Mouse (Mus musculus) macrophage (primary cell): ENCODE measurements around the gene Gmfg. TPM values are rescaled to one million over a fixed set of nuclear protein-coding genes. Genes with fewer than 3 reads are reported as not detected.

Source experiments
- H3K27ac ChIP-seq: fragments of 350-480 bp; formaldehyde crosslinking; 2 replicates; pipeline ENCODE4 v1.9.0; 2021
- H3K36me3 ChIP-seq: fragments of 350-480 bp; formaldehyde crosslinking; 2 replicates; pipeline ENCODE4 v1.9.0; 2021; ENCODE audit errors: inconsistent target
- H3K4me3 ChIP-seq: fragments of 350-480 bp; formaldehyde crosslinking; 2 replicates; pipeline ENCODE4 v1.9.0; 2021; ENCODE audit errors: inconsistent target
- H3K79me2 ChIP-seq: fragments of 350-480 bp; formaldehyde crosslinking; 2 replicates; pipeline ENCODE4 v1.9.0; 2021; ENCODE audit errors: inconsistent target
- WGBS: methylation state at CpG from one replicate; pipeline ENCODE4 v1.1.7; 2026; ENCODE audit warnings: inconsistent platforms; ENCODE audit not compliant: missing documents; 5-methylcytosine and 5-hydroxymethylcytosine counted together
- polyA plus RNA-seq: library from polyadenylated mRNA; stranded (reverse); fragments of 250-400 nt; gene quantifications from 3 replicates; pipeline ENCODE4 v1.2.4, GENCODE M21; 2018; ENCODE audit warnings: inconsistent platforms

The Gmfg gene
- polyA plus RNA-seq, 1 experiment from 2014 or later: 177 TPM

DNA sequence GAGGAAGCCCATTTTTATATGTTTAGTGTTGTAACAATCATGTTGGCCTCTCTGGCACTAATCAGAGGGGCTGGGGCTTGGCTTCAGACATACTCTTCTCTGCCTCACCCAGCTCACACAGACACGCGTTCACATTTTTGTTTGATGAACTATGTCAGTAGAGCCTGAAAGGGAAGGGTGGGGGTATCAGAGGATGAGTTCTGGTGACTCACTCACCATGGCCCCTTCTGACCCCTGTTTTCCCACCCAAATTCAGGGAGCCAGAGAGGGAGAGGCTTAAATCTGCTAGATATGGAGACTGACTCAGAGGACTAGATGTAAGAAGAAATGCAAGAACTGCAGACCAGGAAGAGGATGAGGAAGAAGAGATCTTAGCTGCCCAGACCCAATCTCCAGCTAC, 17.8 kb upstream of the Gmfg start:
- Histone ChIP-seq H3K4me3 (no peak overlapping the region), H3K27ac (no peak overlapping the region), H3K79me2 (peaks cover 12% of the 10 kb centered on the region; the same call in 1 of the 2 replicates), H3K36me3 (peaks cover 60% of the 10 kb centered on the region; the same call in 1 of the 2 replicates)
- 98% methylated on average over 2 of the region's 2 CpGs for WGBS

DNA sequence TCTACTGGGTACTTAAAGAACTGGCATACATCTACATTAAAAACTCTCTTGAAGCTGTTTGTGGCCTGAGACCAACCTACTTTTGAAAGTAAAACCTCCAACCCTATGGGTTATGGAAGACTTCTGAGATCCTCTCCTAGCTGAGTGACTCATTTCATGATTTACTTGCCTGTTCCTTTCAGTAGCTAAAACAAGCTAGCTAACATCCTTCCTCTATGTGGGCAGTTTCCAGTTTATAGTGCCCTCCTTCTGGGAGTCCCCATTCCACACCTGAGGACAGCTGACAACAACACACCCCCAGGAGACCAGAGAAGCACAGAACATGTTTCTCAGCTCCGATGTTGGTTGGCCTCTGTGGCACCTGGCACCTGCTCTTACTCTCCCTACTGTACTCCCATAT, 14.2 kb upstream of the Gmfg start:
- no peak overlapping the region for H3K27ac ChIP-seq
- peaks cover 40% of the 10 kb centered on the region; the same call in 1 of the 2 replicates for H3K36me3 ChIP-seq
- WGBS: 82% methylated on average over 1 of the region's 1 CpGs
- H3K79me2 ChIP-seq: peaks cover 48% of the 10 kb centered on the region
- no peak overlapping the region for H3K4me3 ChIP-seq

DNA sequence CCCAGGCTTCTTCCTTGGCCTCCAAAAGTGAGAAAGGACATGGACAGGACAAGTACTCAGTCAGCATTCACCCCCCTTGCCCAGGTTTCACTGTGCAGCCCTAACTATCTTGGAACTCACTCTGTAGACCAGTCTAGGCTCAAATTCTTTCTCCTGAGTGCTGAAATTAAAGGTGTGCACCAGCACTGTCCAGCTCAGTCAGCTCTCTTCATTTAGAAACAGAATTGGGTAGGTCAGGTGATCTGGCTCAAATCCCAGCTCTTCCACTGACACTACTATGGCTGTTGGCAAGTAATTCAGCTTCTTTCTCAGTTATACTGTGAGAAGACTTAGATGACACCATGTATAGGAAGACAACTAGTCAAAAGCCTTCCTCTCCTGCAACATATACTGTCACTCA, 9.5 kb upstream of the Gmfg start:
- Histone ChIP-seq H3K27ac (no peak overlapping the region), H3K79me2 (peaks cover 95% of the 10 kb centered on the region), H3K4me3 (no peak overlapping the region), H3K36me3 (peaks cover 1% of the 10 kb centered on the region; the same call in 1 of the 2 replicates)

DNA sequence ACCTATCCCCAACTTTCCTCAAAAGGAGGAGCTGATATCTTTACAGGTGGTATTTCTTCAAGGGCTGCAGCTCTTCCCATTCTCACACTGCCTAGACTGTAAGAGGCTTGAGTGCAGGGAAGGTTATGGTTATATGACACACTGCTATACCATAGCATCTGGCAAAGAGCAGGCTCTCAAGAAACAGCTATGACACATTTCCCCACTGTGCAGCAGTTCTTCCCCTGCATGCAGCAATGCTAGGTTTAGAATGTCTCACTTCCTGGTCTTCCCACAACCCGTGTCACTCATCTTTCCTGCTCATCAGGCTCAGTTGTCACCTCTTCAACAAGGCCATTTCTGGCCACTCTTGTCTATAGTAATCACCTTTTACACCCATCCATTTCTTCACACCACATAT, 6.7 kb upstream of the Gmfg start:
- H3K36me3 ChIP-seq: no peaks in the 10 kb centered on the region; the same call in 1 of the 2 replicates
- 0% methylated on average over 1 of the region's 1 CpGs for WGBS

DNA sequence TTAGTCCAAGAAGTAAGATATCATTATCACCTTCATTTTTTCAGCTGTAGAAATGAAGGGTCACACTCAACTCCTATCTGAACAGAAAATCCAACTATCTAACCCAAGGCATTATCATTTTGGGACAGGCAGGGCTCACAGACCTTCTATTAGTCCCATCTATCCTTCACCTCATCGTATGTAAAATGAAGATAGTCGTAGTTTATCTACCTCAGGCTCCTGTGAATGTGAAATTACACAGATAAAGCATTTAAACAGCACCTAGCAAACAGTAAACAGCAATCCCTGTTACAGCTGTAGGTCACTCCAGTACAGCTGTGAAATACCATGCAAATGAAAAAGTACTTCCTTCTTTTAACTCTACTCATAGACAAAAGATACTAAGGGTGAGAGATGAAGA, 5.0 kb upstream of the Gmfg start:
- Histone ChIP-seq H3K36me3 (no peaks in the 10 kb centered on the region; the same call in 1 of the 2 replicates), H3K4me3 (no peak overlapping the region), H3K79me2 (peaks cover 85% of the 10 kb centered on the region), H3K27ac (no peak overlapping the region)
- 96% methylated on average over 2 of the region's 2 CpGs for WGBS

More for the DNA sequence above, 6.7 kb upstream of the Gmfg start:
- H3K27ac ChIP-seq: 0 out of 2 replicates have a peak overlapping the region, but pooled peaks have one; percentile 10
- H3K4me3 ChIP-seq: no peak overlapping the region
- peaks cover 100% of the 10 kb centered on the region for H3K79me2 ChIP-seq

DNA sequence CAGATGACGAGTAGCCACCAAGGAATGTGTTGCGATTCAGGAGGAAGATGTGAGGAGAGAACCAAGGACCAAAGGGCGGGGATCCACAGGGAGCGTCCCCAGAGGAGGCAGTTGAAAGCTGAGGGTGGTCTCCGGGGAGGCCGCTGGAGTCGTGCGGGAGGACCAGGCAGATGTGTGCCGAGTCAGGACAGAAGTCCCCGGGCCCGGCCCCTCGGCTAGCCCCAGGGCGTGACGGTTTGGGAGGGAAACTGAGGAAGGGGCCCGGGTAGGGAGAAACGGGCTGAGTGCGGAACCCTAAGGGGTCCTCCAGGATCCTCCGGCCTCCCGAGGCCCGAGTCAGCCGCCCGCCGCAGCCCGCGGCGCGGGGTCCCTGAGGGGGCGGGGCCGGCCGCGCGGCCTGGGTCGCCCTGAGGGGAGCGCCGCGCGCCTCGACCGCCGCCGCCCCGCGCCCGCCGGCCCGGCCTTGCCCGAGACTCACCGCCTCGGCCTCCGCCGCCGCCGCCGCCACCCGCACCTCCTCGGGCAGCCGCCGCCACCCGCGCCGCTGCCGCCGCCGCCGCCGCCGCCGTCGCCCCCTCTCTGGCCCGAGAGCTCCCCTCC, 1.5 kb upstream of the Gmfg start:
- WGBS: 2% methylated on average over 50 of the region's 70 CpGs
- no peak overlapping the region for H3K27ac ChIP-seq

DNA sequence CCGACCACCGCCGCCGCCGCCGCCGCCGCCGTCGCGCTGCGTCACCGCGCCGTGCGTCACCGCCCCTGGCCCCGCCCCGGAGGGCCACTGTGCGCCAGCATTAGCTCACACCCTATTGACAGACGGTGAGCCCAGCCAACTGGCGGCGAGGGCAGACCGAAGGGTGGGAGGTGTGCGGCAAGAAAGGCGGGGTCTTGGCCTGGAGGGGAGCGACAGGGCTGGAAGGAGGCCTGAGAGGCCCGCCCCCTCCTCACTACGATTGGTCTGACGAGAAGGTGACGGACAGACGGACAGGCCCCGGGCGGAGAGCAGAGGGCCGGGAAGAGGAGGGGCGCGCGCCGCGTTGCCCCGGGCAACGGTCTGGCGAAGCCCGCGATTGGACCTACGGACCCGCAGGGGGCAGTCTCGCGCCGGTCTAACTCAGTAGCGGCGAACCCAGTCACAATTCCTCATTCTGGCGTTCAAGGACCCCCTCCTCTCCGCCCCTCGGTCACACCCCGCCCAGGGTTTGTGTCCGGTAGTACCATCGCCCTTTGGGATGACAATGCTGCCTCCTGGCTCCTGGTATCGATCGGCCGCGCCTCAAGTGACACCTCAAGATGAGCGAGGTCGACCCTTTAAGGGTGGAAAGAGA, 859 bp upstream of the Gmfg start:
- H3K36me3 ChIP-seq: no peaks in the 10 kb centered on the region
- H3K4me3 ChIP-seq: peak overlapping the region; percentile 56
- H3K27ac ChIP-seq: peak overlapping the region; percentile 75
- 3% methylated on average over 63 of the region's 64 CpGs for WGBS
- peaks cover 44% of the 10 kb centered on the region for H3K79me2 ChIP-seq

More for the DNA sequence above, 1.5 kb upstream of the Gmfg start:
- Histone ChIP-seq H3K36me3 (no peaks in the 10 kb centered on the region), H3K4me3 (peak overlapping the region; percentile 48), H3K79me2 (peaks cover 50% of the 10 kb centered on the region)

DNA sequence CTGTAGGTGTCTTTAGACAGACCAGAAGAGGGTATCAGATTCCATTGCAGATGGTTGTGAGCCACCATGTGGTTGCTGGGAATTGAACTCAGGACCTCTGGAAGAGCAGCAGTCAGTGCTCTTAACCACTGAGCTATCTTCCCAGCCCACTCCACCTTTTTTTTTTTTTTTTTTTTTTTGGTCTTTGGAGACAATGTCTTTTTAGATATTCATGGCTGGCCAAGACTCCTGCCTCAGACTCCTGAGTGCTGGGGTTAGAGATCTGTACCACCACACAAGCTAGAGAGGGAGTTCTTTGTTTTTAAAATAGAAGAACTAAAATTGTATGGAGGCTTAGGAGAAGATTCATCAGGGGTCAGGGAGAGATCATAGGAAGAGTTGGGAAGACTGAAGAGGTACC, 717 bp downstream of the Gmfg start:
- Histone ChIP-seq H3K36me3 (no peaks in the 10 kb centered on the region), H3K79me2 (peaks cover 28% of the 10 kb centered on the region), H3K4me3 (no peak overlapping the region), H3K27ac (0 out of 2 replicates have a peak overlapping the region, but pooled peaks have one; percentile 75)

DNA sequence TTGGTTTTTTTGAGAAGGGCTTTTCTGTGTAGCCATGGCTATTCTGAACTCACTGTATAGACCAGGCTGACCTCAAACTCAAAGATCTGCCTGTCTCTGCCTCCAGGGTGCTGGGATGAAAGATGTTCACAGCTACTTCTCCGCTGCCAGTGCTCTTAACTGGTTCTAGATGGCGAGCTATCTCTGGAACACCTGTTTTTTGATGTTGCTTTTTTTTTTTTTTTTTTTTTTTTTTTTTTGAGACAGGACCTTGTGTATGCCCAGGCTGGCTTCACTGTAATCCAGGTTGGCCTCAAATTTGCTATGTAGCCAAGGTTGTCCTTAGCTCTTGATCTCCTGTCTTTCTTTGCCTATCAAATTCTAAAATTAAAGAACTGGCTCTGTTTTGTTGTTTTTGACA, 1.5 kb downstream of the Gmfg start:
- peaks cover 20% of the 10 kb centered on the region for H3K79me2 ChIP-seq
- 100% methylated on average over 1 of the region's 2 CpGs for WGBS
- H3K36me3 ChIP-seq: no peaks in the 10 kb centered on the region
- no peak overlapping the region for H3K27ac ChIP-seq
- H3K4me3 ChIP-seq: no peak overlapping the region

DNA sequence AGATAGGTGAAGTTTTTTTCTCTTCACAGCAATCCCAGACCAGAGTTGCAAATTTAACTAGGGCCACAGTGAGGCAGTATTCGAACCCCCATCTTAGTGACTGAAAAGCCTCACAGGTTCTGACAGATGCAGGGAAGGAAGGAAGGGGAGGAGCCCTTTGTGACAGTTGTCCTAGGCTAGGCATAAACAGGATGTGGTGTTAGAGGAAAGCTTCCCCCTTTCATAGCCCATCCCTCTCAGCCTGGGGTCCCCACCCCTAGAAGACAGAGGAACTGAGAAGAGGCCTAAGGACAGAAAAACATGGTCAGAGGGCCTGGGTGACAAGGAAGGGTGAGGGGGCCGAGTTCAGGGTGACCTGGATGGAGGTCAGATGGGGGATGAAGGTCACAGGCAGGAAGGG, 3.5 kb downstream of the Gmfg start:
- WGBS: 3% methylated on average over 2 of the region's 2 CpGs
- H3K79me2 ChIP-seq: peaks cover under 1% of the 10 kb centered on the region; the same call in 1 of the 2 replicates
- peak overlapping the region; percentile 56 for H3K4me3 ChIP-seq
- H3K27ac ChIP-seq: peak overlapping the region; percentile 94
- H3K36me3 ChIP-seq: no peaks in the 10 kb centered on the region

DNA sequence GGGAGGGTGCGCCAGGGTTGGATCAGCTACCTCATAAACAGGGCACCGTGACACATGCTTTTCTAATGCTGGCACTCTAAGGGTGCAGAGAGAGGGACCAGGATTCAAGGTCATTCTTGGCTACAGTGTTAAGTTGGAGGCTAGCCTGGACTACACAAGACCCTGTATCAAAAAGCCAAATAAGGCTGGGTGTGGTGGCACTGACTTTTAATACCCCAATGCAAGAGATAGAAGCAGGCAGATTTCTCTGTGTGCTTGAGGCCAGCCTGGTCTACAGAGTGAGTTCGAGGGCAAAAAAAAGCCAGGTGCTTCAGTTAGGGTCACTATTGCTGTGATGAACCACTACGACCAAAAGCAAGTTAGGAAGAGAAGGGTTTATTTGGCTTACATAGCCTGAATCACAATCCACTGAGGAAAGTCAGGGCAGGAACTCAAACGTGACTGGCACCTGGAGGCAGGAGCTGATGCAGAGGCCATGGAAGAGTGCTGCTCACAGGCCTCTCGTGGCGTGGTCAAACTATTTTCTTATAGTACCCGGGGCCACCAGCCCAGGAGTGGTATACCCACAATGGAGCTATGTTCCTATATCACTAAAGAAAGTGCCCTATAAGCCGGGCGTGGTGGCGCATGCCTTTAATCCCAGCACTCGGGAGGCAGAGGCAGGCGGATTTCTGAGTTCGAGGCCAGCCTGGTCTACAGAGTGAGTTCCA, 4.7 kb downstream of the Gmfg start:
- H3K27ac ChIP-seq: peak overlapping the region; percentile 94
- H3K79me2 ChIP-seq: no peaks in the 10 kb centered on the region
- peak overlapping the region; percentile 56; the same call in 1 of the 2 replicates for H3K4me3 ChIP-seq
- 33% methylated on average over 8 of the region's 14 CpGs for WGBS
- no peaks in the 10 kb centered on the region for H3K36me3 ChIP-seq

DNA sequence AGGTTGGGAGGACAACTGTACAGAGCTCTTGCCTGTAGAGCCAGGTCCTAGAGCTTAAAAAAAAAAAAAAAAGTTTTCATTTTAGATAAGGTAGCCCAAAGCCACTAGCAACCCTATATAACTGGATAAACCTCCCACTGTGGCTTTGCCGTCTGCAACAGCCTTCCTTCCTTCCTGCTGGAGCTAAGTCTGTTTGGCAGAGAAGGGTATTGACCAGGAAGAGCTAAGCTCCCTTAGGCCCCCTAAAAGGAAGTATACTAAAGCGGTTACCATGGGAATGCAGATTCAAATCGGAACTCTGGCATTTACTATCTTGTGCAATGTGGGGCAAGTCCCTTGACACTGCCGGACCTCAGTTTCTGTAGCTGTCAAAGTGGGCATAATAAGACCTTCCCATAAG, 5.4 kb downstream of the Gmfg start:
- no peak overlapping the region; the same call in 1 of the 2 replicates for H3K4me3 ChIP-seq

DNA sequence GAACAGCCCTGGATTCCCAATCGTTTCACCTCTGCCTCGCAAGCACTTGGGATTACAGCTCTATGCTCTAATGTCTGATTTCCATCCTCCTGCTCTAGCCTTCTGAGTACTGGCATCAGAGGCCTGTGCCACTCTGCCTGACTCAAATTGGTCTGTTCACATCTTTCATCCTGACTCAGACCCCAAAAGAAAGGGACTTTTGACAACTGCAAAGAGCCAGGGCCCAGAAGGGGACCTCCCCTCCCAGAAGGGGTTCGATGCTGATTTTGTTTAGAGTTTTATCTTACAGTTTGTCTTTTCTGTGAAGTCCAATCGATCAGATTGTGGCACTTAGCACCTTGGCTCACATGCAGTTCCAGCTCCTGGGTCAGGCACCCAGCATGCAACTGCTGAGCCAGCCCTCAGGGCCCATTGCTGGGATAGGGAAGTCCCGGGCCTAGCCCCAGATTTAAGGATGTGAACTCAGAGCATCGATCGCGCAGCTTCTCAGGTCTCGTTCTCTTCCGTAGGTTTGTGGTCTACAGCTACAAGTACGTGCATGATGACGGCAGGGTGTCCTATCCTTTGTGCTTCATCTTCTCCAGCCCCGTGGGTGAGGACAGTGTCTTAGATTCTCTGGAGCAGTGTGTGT, 7.2 kb downstream of the Gmfg start:
- H3K36me3 ChIP-seq: no peaks in the 10 kb centered on the region
- 50% methylated on average over 13 of the region's 13 CpGs for WGBS
- H3K27ac ChIP-seq: peak overlapping the region; percentile 94
- no peaks in the 10 kb centered on the region for H3K79me2 ChIP-seq
- no peak overlapping the region for H3K4me3 ChIP-seq

More for the DNA sequence above, 5.4 kb downstream of the Gmfg start:
- 3% methylated on average over 4 of the region's 4 CpGs for WGBS
- H3K36me3 ChIP-seq: no peaks in the 10 kb centered on the region
- H3K79me2 ChIP-seq: no peaks in the 10 kb centered on the region
- H3K27ac ChIP-seq: peak overlapping the region; percentile 94

DNA sequence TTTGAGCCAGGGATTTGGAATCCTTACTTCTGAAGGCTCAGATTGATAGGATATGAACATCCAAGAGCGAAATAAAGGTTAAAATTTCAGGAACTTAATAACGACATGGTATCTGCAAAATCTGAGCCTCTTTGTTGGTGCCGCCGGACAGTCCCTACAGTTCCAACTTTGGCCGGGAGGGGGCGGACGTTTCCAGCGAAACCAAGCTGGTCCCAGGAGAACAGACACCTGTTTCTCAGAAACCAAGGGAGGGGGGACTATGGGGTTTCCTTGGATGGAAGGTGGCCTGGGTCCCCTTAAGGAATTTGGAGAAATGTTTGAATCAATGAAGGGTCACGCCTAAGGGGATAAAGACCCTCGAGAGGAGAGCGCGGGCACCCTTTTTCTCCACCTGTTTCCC, 9.2 kb downstream of the Gmfg start:
- no peaks in the 10 kb centered on the region for H3K36me3 ChIP-seq
- H3K27ac ChIP-seq: no peak overlapping the region
- no peak overlapping the region for H3K4me3 ChIP-seq
- 30% methylated on average over 12 of the region's 12 CpGs for WGBS
- no peaks in the 10 kb centered on the region for H3K79me2 ChIP-seq
